Mouse (Mus musculus) adrenal gland, adult 2 months (tissue): ENCODE data around the gene Clmp. TPM values are rescaled to one million over a fixed set of nuclear protein-coding genes. Genes with fewer than 3 reads are reported as not detected.

ENCODE experiments used
- DNase-seq: peaks from one replicate; pipeline ENCODE4 v3.0.0; 2021
- polyA plus RNA-seq: library from polyadenylated mRNA; depleted of rRNA; stranded (reverse); fragments of >200 nt; gene quantifications from 2 replicates; pipeline ENCODE4 v1.2.3, GENCODE M21; 2012
- total RNA-seq, 2 experiments: library from RNA; stranded (reverse); gene quantifications; 2 replicates each; pipeline ENCODE4 v1.2.3; 2021

Clmp gene
- total and polyA plus RNA-seq, 3 experiments: 6.3 to 29.5 (median 6.3) TPM

GRCm38 (mm10) chr9:40690511-40690910 lies 4.7 kb downstream of the Clmp start:
- peak; percentile 66 for DNase-seq

GRCm38 (mm10) chr9:40693026-40693425 lies 7.3 kb downstream of the Clmp start:
- no peak for DNase-seq

- DNase-seq: peak; percentile 74
These were observed 8.0 kb downstream of the Clmp start for GRCm38 (mm10) chr9:40693768-40694167.

- DNase-seq: no peak
These were observed 8.5 kb downstream of the Clmp start for GRCm38 (mm10) chr9:40694284-40694683.

- no peak for DNase-seq
These were observed 10.3 kb downstream of the Clmp start for GRCm38 (mm10) chr9:40696086-40696485.

GRCm38 (mm10) chr9:40699194-40699593 lies 13.4 kb downstream of the Clmp start:
- DNase-seq: no peak

- DNase-seq: no peak
These were observed 14.5 kb downstream of the Clmp start for GRCm38 (mm10) chr9:40700253-40700652.

- no peak for DNase-seq
These were observed 18.9 kb downstream of the Clmp start for GRCm38 (mm10) chr9:40704364-40705276.

- DNase-seq: no peak
These were observed 22.8 kb downstream of the Clmp start for GRCm38 (mm10) chr9:40708448-40709140.

- no peak for DNase-seq
These were observed 23.4 kb downstream of the Clmp start for GRCm38 (mm10) chr9:40709141-40709537.

- DNase-seq: no peak
These were observed 23.8 kb downstream of the Clmp start for GRCm38 (mm10) chr9:40709587-40709986.

GRCm38 (mm10) chr9:40709991-40710390 lies 24.2 kb downstream of the Clmp start:
- DNase-seq: no peak

- DNase-seq: no peak
These were observed 25.9 kb downstream of the Clmp start for GRCm38 (mm10) chr9:40711654-40712053.

- DNase-seq: no peak
These were observed 31.6 kb downstream of the Clmp start for GRCm38 (mm10) chr9:40717182-40717874.

- DNase-seq: no peak
These were observed 32.1 kb downstream of the Clmp start for GRCm38 (mm10) chr9:40717875-40718185.

- no peak for DNase-seq
These were observed 35.1 kb downstream of the Clmp start for GRCm38 (mm10) chr9:40720881-40721280.

- DNase-seq: no peak
These were observed 37.6 kb downstream of the Clmp start for GRCm38 (mm10) chr9:40723311-40723772.

GRCm38 (mm10) chr9:40724978-40725377 lies 39.2 kb downstream of the Clmp start:
- no peak for DNase-seq

GRCm38 (mm10) chr9:40727140-40727823 lies 41.5 kb downstream of the Clmp start:
- no peak for DNase-seq

GRCm38 (mm10) chr9:40727824-40728495 lies 42.2 kb downstream of the Clmp start:
- no peak for DNase-seq

- no peak for DNase-seq
These were observed 44.5 kb downstream of the Clmp start for GRCm38 (mm10) chr9:40730302-40730700.
